ENCODE assay signal across 1 mouse cellular context in genomic region chrX:106219171-106220032, GRCm38 (mm10).
A peak's percentile ranks its signal among the peaks of the same experiment; 100 is the strongest.
TF ChIP-seq lines count a peak whose summit lies in the region.

No protein-coding gene starts in this region.

TF ChIP-seq in MEL, 35 proteins besides CTCF, POLR2A, EP300 and RAD21 (continued from another document):
- TF ChIP-seq KAT2A (conservative IDR thresholded peaks at IDR 0.05; ENCODE audit: low read depth, low read length) (no peak), POLR2AphosphoS2 (IDR thresholded peaks at IDR 0.05; ENCODE audit: low read length) (no peak), ELF1 (IDR thresholded peaks at IDR 0.05; ENCODE audit: low read depth, low read length) (no peak), CHD1 (IDR thresholded peaks at IDR 0.05; ENCODE audit: low read depth, low read length) (no peak), CHD2 (IDR thresholded peaks at IDR 0.05; ENCODE audit: low read length) (no peak), USF2 (IDR thresholded peaks at IDR 0.05; ENCODE audit: borderline replicate concordance in 1 of 2, insufficient read depth in 1 of 2, low read depth in 1 of 2, low read length in 2 of 2) (no peak), NRF1 (IDR thresholded peaks at IDR 0.05; ENCODE audit: insufficient read depth, low read depth, low read length, poor library complexity, severe bottlenecking) (no peak), JUND (IDR thresholded peaks at IDR 0.05; ENCODE audit: low read depth, low read length) (no peak), BHLHE40 (IDR thresholded peaks at IDR 0.05; ENCODE audit: borderline replicate concordance, low read depth, low read length) (no peak), ZKSCAN1 (IDR thresholded peaks at IDR 0.05; ENCODE audit: low read depth, low read length) (no peak), HCFC1 (IDR thresholded peaks at IDR 0.05; ENCODE audit: low read depth, low read length) (0 out of 2 replicates have a peak, but pooled peaks have one; percentile 33), MYC (IDR thresholded peaks at IDR 0.05; ENCODE audit: low read depth, low read length) (no peak), ZMIZ1 (IDR thresholded peaks at IDR 0.05; ENCODE audit: low read depth, low read length) (peak; percentile 58; the same call in 1 of the 2 replicates), TBP (IDR thresholded peaks at IDR 0.05; ENCODE audit: low read depth, low read length) (no peak), GABPA (IDR thresholded peaks at IDR 0.05; ENCODE audit: low read depth, low read length) (no peak), MXI1 (IDR thresholded peaks at IDR 0.05; ENCODE audit: low read depth, low read length) (no peak)
TF ChIP-seq in MEL: peak in this region for 5.
